Mouse (Mus musculus): ENCODE measurements at regions not wholly inside any gene's neighbourhood (a gene's known extent, or its start where the extent isn't known, plus 50 kb on each side); places are given as distances from the start of the nearest gene placed in this dataset.

DNA sequence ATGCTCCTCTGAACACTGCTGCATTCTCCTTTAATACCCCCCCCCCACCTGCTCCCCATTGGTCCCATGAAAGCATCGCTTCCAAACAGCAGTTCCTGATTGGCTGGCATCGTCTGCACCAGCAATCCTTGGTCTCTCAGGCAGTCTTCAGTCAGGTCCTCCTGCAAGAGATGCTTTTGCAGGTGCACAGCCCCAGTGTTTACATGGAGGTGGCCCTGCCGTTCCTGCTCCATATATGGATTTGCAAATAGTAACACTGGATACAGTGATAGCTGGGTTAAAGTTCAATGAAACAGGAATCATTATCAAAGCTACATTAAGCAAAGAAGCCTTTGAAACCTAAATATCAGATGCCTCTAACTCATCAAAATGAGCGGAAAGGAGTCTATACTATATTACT is 170.1 kb upstream of the Fat1 start:
- no peak for DNase-seq (ENCODE audit: low spot score in 2 of 2)

DNA sequence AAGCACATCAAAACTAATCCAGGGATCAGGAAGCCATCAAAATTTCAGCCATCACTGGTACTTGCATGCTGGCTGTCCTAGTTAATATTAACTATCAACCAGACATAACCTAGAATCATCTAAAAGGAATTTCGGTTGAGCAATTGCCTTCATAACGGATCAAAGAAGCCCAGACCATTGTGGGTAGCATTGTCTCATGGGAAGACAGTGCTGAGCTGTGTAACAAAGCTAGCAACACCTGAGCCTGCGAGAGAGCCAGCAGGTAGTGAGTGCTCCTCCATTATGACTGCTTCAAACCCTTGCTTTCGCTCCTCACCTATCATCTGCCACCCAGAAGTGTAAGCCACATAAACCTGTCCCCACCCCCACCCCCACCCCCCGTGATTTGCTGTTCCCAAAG is 169.6 kb upstream of the Fat1 start:
- DNase-seq (ENCODE audit: low spot score in 2 of 2), result no peak

DNA sequence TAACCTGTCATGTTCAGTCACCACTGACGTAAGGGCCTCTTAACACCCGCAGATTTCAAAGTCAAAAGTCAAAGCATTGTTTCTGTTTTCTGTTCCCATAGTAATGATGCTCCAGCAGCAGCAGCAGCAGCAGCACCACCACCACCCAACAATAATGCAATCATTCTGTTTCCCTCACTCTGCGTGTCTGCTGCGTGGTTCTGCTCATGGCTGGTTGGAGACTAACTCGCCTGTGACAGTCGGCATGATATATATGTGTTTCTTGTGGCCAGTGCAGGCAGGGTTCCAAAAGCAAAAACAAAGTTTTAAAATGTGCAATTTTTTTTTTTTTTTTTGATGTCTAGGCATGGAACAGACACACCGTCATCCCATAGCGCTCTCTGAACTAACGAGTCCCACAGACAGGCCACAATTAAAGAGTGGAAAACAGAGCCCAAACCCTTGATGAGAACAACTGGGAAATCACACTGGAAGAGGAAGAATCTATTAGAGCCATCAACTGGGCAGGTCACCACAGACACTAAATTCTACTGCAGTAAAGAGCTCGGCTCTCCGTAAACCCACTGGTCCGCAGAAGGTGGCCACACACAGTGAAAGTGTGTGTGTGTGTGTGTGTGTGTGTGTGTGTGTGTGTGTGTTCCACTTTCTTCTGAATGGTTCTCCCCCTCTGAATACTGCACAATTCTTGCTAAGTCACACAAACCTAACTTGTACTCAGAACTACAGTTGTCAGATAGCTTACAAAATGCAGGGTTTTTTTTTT is 169.0 kb upstream of the Fat1 start:
- no peak for DNase-seq (ENCODE audit: low spot score in 2 of 2)

DNA sequence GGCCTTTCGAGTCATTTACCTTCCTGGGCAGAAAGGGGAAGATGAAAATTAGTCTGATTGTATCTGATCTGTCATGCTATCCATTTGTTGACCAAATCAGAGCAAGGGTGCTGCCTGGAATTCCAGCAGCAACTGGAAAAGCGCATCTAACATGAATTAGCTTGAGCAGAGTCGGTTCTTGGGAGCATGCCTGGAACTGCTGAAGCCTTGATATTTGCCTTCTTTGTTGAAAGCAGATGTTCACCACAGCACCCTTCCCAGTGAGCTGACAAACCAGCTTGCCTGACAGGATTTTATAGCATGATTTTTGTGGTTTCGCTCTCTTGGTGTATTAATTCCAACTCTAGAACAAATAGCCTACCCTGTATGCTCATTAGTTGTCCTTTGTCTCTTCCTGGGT is 168.0 kb upstream of the Fat1 start:
- no peak for DNase-seq (ENCODE audit: low spot score in 2 of 2)

DNA sequence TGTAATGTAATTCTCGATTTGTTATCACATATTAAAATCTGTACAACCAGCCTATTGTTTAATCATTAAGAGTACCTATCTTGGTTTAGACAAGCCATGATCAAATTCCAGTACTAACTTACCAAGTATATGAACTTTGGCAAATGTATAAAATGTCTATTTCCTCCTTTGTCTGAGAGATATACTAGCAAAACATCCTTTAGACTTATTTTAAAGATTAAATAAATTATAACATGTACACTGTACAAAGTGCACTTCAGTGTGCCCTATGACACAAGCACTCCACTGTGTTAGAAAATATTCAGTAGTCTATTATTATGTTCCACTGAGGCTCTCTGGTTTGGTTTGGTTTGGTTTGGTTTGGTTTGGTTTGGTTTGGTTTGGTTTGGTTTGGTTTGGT is 156.0 kb upstream of the Fat1 start:
- no peak for DNase-seq (ENCODE audit: low spot score in 2 of 2)

DNA sequence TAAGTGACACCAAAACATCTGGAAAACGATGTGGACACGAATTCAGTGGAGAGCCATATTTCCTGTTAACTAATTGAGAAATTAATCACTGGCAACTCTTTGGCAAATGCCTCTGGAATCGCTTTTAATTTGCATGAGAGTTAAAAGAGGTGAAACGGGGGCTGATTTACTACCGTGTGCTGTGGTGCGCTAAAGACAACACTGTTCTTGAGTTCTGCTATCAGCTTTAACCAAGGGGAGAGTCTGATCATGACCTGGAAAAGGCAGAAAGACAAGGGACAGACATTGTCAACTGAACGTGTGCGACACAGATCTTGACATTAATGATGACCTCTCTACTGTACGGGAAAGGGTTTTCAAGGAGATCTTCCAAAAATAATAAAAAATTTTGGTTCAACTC is 152.8 kb upstream of the Fat1 start:
- DNase-seq (ENCODE audit: low spot score in 2 of 2), result no peak

DNA sequence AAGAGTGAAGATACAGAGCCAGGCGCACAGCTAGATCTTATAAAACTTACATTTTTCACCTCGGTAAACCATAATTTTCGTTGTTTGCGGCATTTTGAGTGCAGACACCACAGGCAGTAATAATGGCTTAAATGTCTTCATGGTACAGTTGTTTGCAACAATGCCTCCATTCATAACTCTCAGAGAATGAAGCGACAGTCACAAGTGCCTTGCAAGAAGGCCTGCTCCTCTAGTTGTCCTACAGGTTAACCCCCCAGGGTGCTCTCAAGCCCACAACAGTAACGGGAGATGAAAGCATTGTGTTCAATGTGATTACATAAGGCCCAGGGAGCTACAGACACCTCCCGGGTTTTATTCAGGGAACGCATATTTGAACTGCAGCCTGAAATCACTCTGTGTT is 150.1 kb upstream of the Fat1 start:
- DNase-seq (ENCODE audit: low spot score in 2 of 2), result no peak

DNA sequence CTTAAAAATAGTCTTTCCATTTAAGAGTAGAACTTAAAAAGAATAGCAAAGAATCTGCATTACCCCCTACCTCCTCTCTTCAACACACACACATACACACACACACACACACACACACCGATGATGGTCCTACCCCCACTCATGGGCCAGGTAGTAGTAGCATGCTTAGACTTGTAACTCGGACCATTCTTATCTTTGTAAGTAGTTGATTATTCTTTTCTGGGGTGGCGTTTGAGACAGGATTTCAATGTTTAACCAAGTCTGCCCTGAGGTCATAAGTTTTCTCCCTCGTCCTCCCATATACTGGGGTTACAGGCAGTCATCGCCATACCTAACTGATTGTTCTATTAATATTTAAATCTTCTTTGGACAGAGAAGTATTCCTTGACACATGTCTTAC is 148.5 kb upstream of the Fat1 start:
- DNase-seq (ENCODE audit: low spot score in 2 of 2), result no peak

DNA sequence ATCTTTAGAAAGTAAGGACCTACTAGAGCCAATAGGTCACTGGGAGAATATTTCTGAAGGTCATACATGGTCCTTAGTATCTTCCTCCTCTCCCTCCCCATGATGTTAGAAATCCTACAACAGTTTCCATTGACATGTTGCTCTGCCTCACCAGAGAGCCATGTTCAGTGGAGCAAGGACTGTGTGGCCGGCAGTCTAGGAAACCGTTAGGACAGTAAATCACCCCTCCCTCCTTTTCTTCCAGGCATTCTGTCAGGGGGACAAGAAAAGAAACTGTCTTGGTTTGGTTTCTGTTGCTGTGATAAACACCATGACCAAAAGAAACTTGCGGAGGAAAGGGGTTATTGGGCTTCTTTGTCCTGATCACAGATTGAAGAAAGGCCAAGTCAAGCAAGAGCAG is 147.0 kb upstream of the Fat1 start:
- DNase-seq (ENCODE audit: low spot score in 2 of 2), result no peak

DNA sequence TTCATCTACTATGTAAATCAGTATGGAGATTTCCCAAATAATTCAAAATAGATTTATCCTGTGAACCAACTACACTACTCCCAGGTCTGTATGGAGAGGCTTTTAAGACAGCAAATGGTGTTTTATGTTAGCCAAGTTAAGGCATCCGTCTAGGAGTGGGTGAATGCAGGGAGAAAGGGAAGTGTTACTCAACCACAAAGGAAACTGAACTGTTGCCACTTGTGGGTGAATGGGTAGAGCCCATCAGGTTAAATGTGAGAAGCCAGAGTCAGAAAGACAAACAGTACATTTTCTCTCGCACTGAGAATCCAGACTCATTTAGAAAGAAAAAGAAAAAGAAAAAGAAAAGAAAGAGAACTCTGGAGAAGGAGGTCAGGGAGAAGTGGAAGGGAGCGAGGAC is 135.7 kb upstream of the Fat1 start:
- DNase-seq (ENCODE audit: low spot score in 2 of 2), result no peak

DNA sequence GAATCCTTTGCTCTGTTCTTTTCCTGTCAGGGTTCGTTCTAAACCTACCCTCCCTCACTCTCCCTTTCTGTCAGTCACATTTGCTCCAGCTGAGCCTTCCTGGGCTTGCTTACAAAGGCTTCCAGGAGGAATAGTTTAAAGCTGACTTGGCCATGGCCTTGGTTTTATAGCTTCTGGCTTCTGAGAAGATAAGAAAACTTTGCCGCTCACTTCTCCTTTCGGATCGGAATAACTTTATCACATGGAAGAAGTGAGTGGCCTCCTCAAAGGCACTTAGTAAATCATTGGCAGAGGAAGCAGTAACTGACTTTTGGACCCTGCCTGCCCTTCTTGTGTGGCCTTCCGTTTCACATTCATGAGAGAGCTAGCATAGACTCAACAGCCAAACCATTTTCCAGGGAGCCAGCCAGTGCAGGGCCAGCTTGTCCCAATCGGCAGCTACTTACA is 134.4 kb upstream of the Fat1 start:
- DNase-seq (ENCODE audit: low spot score in 2 of 2), result no peak

DNA sequence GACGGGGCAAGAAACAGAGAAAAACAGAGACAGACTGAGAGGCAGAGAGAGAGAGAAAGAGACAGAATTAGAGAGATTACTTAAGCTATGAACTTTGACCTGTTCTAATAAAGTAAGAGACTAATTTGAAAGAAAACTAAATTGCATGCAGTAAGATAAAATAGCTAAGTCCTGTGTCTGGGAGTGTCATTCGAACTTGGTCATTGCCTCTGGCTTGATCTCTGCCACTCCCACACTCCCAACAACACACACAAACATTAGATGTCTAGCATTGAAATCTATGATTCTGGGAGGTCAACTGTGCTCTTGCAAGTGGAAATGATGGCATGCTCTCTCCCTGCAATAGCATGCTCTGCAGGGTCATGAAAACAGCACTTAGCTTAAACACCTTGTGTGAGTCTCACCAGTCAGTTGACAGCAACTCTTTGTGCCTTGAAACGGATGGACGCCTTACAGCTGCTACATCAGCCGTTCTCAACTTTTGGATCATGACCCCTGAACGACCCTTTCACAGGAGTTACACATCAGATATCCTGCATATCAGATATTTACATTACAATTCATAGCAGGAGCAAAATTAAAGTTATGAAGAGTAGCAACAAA is 133.5 kb upstream of the Fat1 start:
- DNase-seq (ENCODE audit: low spot score in 2 of 2), result no peak

DNA sequence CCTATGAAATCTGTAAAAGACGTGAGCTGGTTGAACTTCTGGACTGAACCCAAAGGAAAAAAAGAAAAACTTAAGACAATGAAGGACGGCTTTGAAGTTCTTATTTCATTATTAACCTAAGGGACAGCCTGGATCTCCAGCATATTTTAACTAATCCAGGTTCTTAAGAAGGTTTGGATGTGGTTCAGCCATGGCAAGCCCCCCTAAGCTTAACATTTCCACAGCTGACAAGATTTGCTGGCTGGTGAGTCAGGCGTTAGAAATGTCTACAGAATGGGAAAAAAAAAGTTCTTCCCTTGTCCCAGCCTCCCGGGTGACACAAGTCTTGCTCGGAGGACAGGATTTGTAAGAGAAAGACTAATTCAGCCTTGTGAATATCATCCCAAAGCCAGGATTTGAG is 132.9 kb upstream of the Fat1 start:
- DNase-seq (ENCODE audit: low spot score in 2 of 2), result no peak

DNA sequence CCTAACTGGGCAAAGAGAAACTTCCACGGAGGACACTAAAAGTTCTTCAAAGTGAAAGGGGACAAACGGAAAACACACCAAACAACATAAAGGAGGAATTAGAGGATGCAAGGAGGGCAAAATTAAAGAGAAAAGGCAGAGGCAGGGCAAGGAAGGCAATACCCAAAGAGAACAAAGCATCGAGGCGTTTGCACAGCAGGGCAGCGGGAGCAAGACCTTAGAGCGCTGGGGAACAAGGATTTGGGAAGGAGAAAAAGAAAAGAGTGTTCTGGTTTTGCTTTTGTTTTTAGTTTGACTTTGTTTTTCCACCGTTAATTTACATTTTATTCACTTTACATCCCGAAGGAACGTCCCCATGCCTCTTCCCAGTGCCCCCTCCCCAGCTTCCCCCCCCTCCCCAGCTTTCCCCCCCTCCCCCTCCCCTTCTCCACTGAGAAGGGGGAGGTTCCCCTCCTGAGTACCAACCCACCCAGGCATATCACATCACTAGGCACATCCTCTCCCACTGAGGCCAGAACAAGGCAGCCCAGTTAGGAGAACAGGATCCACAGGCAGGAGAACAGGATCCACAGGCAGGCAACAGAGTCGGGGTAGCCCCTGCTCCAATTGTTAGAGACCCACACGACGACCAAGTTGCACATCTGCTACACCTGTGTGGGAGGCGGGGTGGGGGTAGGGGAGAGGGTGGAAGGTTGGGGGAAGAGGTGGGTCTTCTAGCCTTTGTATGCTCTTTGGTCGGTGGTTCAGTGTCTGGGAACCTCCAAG is 130.7 kb upstream of the Fat1 start:
- DNase-seq (ENCODE audit: low spot score in 2 of 2), result no peak

DNA sequence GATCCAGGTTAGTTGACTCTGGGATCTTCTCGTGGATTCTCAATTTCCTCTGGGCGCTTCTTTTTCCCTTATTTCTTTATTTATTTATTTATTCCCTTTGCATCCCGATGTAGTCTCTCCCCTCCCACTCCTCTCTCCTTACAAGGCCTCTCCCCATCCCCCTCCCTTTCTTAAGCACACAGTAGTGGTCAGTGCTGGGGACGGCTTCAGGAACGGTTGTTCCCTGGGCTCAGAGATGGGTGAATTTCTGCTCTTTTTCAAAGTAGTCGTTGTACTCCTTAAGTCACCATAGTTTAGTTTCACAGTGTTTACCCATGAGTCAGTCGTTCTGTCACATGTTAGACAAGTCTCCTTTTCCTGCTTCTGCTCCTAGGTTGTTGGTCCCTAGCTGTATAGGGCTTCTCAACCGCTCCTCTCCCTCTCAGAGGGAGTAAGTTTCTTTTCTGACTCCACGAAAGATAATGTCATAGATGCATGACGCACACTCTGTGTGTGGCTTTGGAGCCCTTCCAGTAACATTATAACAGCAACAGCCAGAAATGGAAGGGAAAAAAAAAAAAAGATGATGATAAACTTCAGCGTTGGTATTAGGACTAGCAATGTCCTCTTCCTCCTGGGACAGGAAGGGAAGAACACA is 129.9 kb upstream of the Fat1 start:
- DNase-seq (ENCODE audit: low spot score in 2 of 2), result no peak

DNA sequence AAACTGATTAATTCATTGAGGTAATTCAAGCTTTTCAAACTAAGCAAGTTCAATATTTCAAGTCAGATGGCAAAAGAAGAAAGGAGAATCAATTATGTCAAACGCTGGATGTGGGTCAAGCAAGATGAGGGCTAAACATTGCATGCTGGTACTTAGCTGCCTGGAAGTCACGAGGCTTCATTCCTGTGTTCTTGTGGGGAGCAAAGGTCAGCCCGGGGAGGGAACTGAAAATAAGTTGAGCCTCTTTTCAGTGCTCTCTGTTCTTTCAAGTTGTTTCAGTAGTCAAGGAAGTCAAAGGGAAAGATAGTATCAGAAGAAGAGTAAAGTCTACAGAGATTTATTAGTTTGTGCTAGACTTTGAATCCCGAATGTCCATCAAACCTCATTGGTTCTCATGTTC is 122.9 kb upstream of the Fat1 start:
- no peak for DNase-seq (ENCODE audit: low spot score in 2 of 2)

DNA sequence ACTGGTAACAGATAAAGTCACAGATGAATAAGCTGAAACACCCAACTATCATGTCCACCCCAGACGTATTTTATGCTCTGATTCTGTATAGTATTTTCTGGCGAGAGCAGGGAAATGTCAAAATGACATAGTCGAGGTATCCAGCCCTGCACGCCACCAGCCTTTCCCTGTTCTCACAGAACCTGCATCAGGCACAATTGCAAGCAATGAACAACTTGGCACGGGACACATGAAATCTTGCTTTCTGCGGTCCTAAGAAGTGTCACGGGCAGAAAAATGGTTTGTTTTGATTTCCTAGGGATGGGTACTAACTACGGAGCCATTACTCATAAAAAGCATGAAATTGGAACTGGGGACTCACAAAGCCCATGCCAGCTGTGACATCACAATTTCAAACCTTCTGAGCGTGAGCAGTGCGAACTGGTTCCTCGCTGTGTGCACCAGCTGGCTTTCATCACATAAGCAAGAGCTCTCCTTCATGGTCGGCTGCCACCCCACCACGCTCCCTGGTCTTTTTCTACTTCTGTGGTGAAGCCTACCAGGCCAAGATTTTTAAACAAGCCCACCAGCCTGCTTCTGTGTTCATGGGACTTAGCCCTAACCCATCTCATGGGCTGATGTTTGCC is 117.6 kb upstream of the Fat1 start:
- no peak for DNase-seq (ENCODE audit: low spot score in 2 of 2)

DNA sequence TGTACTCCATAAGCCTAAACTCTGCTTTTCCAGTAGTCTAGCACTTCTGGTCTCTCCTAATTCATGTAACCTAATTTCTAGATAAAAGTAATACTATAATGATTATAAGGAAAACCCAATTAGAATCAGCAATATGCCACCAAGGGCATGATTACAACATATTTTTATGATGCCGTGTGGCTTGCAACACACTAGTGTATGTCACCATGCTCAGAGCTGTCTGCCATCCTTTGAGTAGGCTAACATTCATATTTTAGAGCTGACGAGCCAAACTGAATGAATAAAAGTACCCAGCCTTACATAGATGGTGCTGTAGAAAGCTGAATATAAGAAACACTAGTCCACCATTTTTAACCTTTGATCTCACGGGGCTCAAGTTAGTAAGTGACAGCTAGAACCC is 116.0 kb upstream of the Fat1 start:
- no peak for DNase-seq (ENCODE audit: low spot score in 2 of 2)

DNA sequence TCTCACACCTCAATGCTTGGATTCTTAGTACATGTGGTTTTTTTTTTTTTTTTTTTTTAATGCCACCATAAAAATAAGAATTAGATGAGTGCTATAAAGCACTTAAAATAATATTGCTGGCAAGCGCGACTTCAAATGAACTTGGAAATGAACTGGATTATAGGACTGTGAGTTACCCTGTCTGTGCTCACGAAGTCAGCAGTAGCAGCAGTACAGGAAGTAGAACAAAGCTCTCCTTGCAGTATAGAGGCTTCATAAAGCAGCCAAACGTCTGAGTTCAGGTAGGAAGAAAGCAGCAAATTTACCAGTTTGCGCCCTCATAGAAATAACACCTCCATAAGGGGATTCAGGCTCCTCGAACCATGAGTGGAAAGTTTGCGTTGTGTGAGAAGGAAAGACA is 115.6 kb upstream of the Fat1 start:
- no peak for DNase-seq (ENCODE audit: low spot score in 2 of 2)

DNA sequence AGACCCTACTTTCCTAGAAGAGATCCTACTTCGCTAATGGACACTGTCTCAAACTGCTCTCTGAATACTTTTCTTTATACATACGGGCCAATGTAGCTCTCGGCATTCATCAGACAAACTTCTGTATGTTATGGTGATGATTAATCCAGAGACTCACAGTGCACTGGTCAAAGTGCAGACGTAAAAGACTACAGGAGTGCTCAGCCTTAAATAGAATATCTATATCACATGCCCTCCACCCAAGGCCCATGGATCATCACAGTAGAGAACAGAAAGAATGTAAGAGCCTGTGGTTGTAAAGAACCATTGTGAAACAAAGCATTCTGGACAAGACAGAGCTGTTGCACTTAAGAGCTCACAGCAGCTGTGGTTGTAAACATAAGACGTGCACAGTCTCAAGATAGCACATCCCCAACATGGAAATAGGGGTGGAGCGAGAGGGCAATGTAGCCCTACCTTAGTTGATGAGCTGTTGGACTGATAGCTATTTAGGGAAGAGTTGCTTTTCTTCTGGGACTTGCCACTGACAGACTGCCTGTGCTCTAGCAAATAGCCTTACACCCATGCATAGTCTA is 110.0 kb upstream of the Fat1 start:
- no peak for DNase-seq (ENCODE audit: low spot score in 2 of 2)

DNA sequence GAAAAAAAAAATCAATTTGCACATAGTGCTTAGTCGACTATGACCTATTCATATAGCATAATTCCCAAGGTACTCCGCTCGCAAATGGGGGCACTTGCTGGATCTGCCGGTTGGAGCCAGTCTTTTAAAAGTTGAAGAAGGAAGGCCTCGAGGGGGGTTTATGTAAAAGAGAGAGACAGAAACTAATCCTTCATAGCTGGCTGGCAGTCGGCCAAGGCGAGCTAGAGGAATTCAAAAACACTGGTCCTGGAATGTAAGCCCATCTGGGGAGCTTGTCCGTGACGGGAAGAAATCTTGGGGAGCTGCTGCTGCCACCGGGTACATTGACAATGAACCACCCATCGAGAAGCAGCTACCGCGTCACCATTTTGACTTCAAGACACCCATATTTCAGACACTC is 108.3 kb upstream of the Fat1 start:
- peak; percentile 16 to 41 for DNase-seq (ENCODE audit: low spot score in 2 of 2)

DNA sequence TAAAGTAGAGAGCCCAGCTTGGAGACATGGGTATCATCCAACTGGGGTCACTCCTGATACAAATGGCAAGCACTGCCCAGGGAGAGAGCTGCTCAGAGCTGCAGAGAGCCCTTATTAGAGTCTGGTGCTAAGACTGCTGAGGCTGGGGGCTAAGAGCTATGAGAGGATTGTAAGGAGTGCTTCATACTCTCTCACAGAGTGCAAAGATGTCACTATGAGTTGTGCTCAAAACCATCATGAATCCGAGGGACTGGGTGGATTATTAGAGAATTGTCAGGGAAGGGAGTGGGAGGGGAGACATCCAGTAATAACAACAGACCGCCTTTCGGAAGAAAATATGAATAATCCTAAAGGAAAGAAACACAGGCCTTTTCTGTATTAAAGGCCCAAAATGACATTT is 107.2 kb upstream of the Fat1 start:
- DNase-seq (ENCODE audit: low spot score in 2 of 2), result no peak
